Mouse (Mus musculus) layer of hippocampus, postnatal 25 days (tissue): ENCODE data around the gene Slc9a2. TPM values are rescaled to one million over a fixed set of nuclear protein-coding genes. Genes with fewer than 3 reads are reported as not detected.
"Not testable (repeated sequence)": the region's sequence is repeated elsewhere in the genome, so short reads cannot be mapped to it uniquely, and the experiment has no call there.

Experiments used
- DNase-seq, 2 experiments: peaks; one replicate each; pipeline ENCODE4 v3.0.0; 2022; ENCODE audit warnings: mixed read lengths in 2 of 2, low spot score in 1 of 2; ENCODE audit errors: extremely low spot score in 1 of 2
- total RNA-seq, 2 experiments: library from RNA; stranded (reverse); gene quantifications; 2 replicates each; pipeline ENCODE4 v1.2.3; 2021

Gene Slc9a2
- total RNA-seq, 2 experiments from 2014 or later: 23.7 to 23.8 TPM

DNA sequence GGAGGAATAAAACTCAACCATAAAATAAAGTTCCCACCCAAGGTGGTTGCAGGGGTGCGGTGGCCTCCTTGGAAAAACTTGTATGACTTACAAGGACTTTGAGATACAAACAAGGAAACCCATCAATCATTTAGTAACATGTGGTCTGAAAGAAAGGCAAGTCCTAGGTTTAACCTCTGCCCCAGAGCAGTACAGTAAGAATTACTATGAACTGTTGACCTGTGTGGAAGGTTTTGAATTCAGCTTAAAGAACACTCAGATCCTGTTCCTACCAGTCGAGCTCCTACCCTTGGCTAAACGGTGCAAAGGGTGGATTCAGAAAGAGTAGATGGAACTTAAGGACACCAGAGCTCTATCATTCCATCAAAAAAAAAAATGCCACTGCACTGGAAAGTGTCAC, 16.1 kb downstream of the Slc9a2 start:
- no peak for DNase-seq

DNA sequence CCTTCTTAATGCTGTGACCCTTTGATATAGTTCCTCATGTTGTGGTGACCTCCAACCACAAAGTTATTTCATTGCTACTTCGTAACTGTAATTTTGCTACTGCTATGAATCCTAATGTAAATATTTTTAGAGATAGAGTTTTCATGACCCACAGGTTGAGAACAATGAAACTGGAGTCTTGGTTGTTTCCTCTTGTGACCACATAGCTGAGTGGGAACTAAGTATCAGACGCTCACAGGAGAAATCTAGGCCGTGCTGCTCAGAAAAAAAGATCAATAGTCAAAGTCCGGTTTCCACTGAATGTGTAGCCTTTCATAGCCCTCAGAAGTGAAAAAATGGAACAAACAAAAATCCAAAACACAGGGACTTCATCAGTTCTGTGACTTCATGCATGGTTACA, 24.7 kb downstream of the Slc9a2 start:
- DNase-seq: no peak

DNA sequence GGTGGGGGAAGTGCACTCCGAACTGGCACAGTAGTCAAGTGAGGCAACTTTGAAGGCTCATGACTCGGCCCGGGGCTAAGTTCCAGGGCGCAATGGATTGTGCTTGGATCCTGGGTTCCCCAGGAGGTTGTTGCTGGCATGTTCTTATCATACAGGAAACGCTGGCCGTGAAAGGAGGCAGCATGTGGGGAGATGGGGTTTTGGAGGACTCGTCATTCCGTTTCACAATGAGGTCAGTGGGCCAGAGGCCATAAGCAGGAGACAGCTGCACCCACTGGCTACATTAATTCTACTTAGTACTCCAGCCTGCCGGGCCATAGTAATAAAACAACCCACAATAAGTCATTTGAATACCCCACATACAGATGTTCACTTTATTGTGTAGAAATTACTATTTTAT, 34.6 kb downstream of the Slc9a2 start:
- DNase-seq: no peak

DNA sequence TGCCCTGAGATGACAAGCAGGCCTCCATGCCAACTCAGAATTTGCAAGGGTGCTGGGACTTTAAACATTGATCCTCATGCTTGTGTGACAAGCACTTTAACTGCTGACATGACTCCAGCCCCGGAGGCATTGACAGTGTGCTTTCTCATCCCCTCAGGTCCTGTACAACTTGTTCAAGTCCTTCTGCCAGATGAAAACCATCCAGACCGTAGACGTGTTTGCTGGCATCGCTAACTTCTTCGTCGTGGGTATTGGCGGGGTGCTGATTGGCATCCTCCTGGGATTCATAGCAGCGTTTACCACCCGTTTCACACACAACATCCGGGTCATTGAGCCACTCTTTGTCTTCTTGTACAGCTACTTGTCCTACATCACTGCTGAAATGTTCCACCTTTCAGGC, 45.7 kb downstream of the Slc9a2 start:
- no peak for DNase-seq

DNA sequence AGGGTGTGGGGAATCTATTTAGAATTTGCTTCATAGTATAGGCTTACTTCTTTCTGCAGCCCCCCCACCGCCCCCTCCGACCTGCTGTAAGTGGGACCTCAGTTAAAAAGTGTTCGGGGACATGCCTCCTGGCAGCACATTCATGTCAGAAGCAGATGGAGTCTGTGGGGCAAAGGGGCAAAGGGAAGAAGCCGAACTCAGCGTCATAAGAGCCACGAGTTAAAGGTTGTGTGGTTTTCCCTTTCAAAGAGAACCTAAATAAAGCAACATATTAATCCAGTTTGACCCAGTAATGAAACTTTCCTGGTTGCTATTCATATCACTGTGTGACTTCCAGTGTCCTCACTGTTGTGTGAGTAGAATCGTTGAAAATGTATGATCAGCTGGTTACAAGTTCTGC, 47.0 kb downstream of the Slc9a2 start:
- no peak for DNase-seq

DNA sequence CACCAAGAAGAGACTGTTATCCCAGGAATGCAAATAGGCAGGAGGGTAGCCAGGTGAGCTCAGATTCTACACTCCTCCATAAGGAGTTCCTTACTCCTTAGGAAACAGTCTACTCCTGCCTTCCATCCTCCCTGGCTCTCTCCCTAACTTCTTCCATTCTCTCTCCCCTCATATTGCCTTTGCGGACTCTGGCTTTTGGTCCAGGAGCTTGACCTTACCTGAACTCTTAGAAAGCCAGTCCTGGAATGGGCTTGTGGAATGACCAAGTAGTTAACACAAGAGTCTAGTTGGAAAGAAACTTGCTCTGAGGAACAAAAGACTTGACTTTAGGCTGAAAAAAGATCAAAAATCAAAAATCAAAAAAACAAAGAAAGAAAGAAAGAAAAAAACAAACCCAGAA, 48.3 kb downstream of the Slc9a2 start:
- DNase-seq: no peak

DNA sequence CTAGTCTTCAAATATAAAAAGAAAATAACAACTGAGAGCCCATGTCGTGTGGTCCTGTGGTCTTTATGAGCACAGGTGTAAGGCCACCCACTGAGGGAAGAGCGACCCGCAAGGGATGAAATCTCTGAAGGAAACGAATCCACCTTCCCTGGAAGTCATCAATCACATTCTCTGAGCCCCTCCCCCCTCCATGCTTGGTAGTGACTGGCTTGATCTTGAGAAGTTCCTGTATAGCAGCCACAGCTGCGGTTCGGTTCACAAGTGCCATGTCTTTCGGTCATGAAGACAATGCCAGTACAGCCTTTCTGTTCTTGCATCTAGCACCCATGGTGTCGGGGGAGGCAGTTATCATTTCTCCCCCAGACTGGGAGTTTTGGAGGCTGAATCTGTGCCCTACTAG, 57.3 kb downstream of the Slc9a2 start:
- no peak for DNase-seq

DNA sequence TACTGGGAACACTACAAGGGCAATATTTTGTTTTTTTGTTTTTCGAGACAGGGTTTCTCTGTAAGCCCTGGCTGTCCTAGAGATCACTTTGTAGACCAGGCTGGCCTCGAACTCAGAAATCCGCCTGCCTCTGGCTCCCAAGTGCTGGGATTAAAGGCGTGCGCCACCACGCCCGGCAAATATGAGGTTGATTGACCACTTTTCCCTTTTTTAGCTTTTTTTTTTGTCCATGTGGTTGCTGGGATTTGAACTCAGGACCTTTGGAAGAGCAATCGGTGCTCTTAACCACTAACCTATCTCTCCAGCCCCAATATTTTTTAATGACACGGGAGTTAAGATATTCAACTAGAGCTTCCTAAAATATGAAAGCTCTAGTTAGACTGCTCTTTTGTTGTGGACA, 57.9 kb downstream of the Slc9a2 start:
- DNase-seq: not testable (repeated sequence)

DNA sequence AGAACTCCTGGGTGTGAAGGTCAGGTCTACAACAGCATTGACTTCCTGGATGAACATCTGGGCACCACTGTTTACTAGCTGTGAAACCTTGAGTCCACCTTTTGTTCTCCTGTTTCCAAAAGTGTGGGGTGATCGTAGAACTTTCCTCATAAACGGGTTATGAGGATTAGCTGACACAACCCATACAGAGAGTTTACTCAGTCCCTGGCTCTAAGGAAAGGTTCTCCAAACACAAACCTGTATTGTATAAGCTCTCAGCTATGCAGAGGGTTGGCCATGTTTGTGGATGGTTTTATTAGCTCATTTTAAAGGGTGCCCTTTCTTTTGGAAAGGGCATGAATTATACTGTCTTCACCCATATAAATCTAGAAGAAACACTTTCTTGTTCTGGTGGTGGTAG, 60.4 kb downstream of the Slc9a2 start:
- DNase-seq: no peak

DNA sequence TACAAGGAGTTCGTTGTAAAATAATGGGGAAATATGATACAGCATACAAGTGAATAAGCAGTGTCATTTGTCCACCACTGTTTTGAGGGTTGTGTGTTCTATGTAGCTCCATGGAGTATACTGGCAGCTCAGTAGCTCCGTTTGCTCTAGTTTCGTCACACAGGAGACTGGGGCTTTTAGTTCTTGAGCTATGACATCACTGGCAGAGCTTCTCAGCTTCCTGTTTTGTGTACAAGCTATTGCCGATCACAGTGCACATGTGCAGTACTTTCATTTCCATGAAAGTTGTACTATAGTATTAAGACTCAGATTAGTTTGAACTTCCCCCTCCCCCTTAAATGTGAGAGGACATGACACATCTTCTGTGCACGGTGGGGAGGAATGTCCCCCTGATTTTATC, 65.7 kb downstream of the Slc9a2 start:
- DNase-seq: no peak

DNA sequence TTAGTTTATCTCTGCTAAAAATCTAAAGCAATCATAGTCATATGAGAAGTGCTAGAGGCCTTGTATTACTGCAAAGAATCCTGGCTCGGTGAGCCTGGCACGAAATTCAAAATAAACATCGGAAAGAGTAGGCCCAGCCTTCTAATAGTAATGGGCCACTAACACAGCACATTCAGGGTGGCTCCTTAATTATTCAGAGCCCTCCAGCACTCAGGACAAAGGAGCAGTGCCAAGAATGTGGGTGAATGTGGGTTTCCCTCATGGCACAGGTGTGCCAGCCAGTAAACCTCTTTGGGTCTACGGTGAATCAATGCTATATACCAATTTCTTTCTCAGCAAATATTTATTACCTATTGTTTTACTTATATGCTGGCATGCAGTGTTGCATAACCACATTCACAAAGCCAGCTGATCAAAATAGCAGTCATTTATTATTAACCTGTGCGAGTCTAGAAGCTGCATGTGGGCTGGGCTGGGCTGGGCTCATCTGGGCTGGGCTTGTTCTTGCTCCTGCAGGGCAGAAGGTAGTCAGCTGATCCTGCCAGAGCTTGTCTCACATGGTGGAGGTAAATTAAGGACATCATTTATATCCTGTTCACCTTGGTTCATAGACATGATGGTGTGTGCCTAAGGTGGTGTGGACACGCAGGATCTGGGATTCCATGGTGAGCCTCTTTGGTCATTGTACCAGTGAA, 79.5 kb downstream of the Slc9a2 start:
- no peak for DNase-seq

DNA sequence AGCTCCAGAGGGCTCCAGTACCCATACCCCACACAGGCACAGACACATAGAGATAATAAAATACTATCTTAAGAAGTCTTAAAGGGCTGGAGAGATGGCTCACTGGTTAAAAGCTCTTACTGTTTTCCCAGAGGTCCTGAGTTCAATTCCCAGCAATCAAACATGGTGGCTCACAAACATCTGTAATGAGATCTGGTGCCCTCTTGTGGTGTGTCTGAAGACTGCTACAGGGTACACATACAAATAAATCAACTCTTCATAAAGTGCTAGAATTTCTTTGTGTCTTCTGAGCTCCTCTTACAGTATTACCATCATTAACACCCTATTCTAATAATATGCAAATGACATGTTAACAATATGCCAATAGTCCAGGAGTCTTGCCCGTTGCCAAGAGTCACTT, 83.7 kb downstream of the Slc9a2 start:
- no peak for DNase-seq

DNA sequence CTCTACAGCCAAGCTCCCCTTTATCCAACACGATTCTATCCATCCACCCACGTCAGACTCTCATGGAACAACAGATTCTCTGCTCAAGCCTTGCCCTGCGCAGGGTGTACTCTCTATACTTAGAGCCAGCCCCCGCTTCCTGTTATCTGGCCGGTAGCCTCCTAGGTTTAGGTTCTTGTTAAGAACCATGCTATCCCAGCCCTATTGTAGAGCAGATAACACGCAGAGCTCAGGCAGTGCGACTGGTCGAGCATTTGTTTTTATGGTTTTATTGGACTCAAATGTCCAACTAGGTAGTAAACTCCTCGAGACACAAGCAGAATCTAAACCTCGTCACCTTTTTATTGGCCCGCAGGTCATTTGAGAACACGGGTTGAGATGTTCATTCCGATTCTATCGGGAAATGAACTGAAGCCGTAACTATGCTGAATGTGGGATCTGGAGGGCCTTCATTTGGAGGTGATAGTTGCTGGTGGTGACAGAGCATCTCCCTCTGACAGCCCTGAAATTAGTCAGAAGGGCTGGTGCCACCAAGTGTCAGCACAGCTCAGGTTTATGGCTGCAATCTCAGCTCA, 84.4 kb downstream of the Slc9a2 start:
- no peak for DNase-seq

DNA sequence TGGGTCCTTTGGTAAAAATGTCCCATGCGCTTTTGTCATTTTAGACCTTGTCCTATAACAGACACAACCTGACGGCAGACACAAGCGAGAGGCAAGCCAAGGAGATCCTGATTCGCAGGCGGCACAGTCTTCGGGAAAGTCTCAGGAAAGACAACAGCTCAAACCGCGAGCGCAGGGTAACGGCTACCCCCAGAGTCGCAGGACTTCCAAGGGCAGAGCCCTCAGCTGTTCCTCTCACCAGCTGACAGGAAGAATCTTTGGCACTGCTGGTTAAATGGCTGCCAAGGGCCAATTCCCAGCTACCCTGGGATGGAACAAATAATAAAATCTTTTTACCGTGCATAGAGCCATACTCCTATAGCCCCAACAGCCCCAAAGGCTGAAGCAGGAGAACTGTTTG, 85.1 kb downstream of the Slc9a2 start:
- DNase-seq: no peak

DNA sequence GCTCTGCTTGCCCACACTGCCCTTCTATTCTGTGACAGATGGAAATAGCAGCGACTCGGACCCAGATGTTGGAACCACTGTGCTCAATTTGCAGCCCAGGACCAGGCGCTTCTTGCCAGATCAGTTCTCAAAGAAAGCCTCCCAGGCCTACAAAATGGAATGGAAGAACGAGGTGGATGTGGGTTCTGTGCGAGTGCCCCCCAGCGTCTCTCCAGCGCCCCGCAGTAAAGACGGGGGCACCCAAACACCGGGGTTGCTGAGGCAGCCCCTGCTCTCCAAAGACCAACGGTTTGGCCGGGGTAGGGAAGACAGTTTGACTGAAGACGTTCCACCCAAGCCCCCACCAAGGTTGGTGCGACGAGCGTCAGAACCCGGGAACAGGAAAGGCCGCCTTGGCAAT, 87.2 kb downstream of the Slc9a2 start:
- no peak for DNase-seq

DNA sequence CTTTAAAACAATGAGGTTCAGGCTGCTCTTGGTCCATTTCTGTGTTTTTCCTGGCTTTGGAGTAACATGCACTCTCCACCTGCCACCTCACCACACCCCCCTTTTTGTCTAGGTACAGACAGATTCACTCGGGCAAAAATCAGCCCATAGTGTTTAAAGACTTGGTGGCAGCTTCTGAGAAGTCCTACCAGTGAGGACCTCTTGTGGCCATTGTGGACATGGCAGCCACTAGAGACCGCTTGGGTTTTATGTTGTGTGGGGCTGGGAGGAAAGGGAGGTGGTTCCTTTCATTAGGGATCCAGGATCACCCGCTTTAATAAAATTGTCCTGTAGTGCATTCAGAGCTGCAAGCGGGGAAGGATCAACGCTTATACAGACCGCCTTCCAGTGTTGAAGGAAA, 88.2 kb downstream of the Slc9a2 start:
- DNase-seq: peak; percentile 15 to 53

DNA sequence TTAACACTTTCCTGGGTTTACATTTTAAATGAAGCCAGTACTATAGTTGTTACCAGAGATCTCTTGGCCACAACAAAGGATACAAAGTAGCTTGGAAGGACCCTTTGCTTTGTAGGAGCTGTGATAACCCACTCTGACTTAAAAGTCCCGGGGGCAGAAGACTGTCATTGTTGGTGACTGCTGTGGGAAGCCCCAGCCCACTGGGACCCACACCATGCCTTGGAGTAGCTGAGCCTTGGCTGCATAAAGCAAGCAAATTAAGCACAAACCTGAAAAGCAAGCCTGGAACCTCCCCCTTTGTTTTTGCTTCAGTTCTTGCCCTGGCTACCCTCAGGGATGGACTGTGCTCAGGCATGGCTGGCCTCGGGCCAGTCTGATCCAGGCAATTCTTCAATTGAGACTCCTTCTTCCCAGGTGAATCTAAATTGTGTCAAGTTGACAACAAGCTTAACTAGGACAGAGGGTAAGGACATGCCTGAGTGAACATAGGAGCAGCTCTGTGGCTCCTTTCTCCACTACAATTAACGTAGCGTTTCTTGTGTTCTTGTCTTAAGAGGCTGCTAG, 89.0 kb downstream of the Slc9a2 start:
- no peak for DNase-seq

DNA sequence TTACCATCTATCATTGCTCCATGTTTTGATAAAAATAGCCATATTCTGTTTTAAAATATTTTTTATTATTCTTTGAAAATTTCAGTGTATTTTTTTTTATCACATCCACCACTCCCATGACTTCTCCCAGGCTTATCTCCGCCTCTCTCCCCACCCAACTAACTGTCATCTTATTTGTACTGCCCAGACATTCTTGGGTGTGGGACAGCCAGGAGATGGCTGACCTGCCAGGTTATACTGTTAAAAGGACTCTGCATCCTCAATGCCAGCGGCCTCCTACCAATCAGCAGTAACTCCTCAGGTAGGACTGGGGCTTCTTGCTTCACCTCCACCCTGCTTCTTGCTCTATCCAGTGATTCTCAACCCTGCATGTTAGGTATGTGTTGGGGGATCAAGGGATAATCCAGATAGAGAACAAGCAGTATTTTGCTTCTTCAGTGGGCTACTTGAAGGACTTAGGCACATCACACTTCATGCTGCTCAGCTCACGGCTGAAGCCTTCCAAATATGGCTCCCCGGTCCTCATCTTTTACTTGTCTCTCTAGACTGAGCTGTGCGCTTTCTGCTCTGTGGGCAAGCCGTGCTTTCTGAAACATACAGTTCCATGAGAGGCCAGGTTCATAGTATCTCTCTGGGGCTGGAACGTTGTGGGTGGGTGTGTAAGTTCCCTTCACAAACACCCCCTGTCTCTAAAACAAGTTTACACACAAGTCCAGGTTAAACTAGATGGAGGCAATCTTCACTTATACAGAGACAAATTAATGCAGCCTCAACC, 91.0 kb downstream of the Slc9a2 start:
- DNase-seq: no peak

DNA sequence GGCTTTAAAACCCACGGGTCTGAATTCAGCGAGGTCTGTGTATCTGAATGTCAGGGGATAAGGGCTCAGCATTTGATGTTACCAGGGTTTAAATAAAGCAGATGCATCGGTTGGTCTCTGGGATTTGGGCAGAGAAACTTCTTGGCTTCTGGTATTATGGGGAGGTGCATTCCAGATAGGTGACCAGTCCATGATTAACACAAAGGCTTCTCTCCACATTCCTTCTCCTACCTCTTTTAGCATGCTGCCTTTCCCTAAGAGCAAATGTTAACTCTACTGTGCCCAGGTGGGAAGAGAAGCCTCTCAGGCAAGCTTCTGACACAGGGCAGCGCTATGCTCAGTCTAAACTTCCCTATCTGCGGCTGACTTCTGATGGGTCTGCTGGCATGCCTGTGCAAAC, 92.9 kb downstream of the Slc9a2 start:
- no peak for DNase-seq

DNA sequence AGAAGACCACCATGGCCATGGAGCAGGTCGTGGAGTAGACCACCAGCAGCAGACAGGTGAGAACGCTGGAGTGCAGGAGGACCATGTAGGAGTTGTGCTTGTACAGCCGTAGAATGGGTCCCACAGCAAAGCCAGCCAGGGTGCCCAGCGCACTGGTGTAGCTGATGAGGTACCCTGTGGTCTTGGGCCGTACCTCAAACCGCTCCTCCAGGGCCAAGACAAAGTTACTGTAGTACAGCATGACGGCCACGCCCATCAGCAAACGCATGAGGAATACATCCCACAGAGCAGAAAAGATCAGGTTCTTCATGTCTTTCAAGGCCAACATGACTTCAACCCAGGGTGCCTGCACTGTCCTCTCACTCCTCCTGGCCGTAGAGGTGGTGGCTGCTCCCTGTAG, 93.7 kb downstream of the Slc9a2 start:
- no peak for DNase-seq

DNA sequence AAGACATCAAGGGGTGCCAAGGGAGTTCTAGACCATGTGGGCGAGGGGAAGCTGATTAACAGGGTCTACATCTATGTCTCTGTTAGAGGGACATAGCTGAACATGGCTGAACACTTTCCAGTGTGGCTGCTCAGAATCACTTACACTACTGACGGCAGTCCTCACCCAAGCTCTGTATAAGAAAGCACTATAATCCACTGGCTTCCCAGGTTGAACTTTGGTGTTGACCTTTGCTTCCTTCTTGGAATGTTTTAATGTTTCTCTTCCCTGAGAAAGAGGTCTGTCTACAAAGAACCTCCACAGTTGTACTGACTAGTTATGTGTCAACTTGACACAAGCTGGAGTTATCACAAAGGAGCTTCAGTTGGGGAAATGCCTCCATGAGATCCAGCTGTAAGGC, 95.7 kb downstream of the Slc9a2 start:
- DNase-seq: no peak

DNA sequence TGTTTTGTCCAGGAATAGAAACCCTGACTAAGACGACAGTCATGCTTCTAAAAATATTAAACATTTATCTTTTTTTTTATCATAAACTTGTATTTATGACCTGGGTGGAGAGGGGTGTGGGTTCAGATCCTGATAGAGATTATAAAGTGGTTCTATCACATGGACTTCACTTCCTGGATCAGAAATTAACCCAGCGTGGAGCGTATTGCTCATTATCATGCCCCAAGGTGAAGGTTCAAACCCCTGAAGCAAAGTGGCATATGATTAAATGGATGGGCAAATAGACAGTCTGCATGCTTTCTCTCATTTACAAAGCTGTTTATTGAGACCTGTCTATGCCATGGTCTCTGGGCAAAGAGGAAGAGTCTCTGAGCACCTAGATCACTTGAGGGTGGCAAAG, 96.4 kb downstream of the Slc9a2 start:
- DNase-seq: no peak
